ENCODE assay signal across 22 mouse cellular contexts in the genomic region with DNA sequence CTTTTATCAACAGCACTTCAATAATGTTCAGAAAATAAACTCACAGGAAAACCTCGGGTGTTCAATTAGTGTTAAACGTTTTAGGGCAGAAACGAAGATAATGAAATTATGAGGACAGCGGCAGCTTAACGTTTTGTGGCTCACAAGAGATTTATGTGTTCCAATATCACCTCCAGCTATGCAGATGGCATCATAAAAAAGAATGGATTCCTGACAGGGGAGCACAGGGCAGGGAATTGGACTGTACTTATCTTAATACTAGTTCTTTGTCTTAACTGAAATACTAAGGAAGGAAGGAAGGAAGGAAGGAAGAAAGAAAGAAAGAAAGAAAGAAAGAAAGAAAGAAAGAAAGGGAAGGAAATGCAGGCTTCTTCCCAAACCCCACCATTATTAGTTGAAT.
DNase-seq lines count a peak whose midpoint lies in the region; ATAC-seq and TF ChIP-seq lines count a peak whose summit lies in the region.
"Had no signal": no experiment of that assay in that cellular context is flagged by ENCODE, and none has a peak within 500 bp of the region (broad histone marks: within the 10 kb centered on the region; RNA-seq: fewer than 3 reads in every experiment).

No protein-coding gene starts in this region.

- no peak for ATAC-seq in hindbrain, embryonic 14.5 days (ENCODE audit: low FRiP score)
- no peak for ATAC-seq in hindbrain, embryonic 16.5 days
- no peak for ATAC-seq in hindbrain, postnatal 0 days
- no peak for ATAC-seq in hindbrain, embryonic 11.5 days (ENCODE audit: low FRiP score)
- peak; percentile 64; the same call in 1 of the 2 replicates for ATAC-seq in neural tube, embryonic 14.5 days (ENCODE audit: low read depth)
- ATAC-seq in neural tube, embryonic 15.5 days (ENCODE audit: low FRiP score) = no peak
- ATAC-seq: forebrain, embryonic 14.5 days had no signal

- no peaks in the 10 kb centered on the region for H3K9me3 ChIP-seq in hindbrain, embryonic 14.5 days (ENCODE audit: control insufficient read depth, low read length)
- H3K9me3 ChIP-seq in hindbrain, embryonic 16.5 days (ENCODE audit: control insufficient read depth, low read length) = no peaks in the 10 kb centered on the region
- no peaks in the 10 kb centered on the region for H3K9me3 ChIP-seq in hindbrain, postnatal 0 days (ENCODE audit: low read length)
- no peaks in the 10 kb centered on the region for H3K9me3 ChIP-seq in hindbrain, embryonic 11.5 days (ENCODE audit: control insufficient read depth, low read length)
- H3K9me3 ChIP-seq in neural tube, embryonic 14.5 days (ENCODE audit: control insufficient read depth, low read length) = no peaks in the 10 kb centered on the region
- H3K9me3 ChIP-seq in neural tube, embryonic 15.5 days (replicated peaks) = no peaks in the 10 kb centered on the region
- H3K9me3 ChIP-seq in midbrain, embryonic 10.5 days (replicated peaks) = no peaks in the 10 kb centered on the region
- H3K9me3 ChIP-seq: embryonic facial prominence, embryonic 13.5 days; embryonic facial prominence, embryonic 15.5 days; forebrain, embryonic 10.5 days; forebrain, embryonic 12.5 days had no signal

- TF ChIP-seq CTCF in hindbrain, postnatal 0 days (IDR thresholded peaks at IDR 0.05; ENCODE audit: low read depth) = no peak

- no peaks in the 10 kb centered on the region for H3K27me3 ChIP-seq in hindbrain, embryonic 14.5 days (ENCODE audit: control insufficient read depth, insufficient read depth, low read length)
- no peaks in the 10 kb centered on the region for H3K27me3 ChIP-seq in hindbrain, embryonic 16.5 days (replicated peaks; ENCODE audit: control insufficient read depth, insufficient read depth, low read length)
- no peaks in the 10 kb centered on the region for H3K27me3 ChIP-seq in hindbrain, postnatal 0 days (ENCODE audit: insufficient read depth, low read length)
- no peaks in the 10 kb centered on the region for H3K27me3 ChIP-seq in hindbrain, embryonic 11.5 days (ENCODE audit: control insufficient read depth, insufficient read depth, low read length)
- H3K27me3 ChIP-seq in neural tube, embryonic 14.5 days (ENCODE audit: control insufficient read depth, insufficient read depth, low read length) = no peaks in the 10 kb centered on the region
- H3K27me3 ChIP-seq in neural tube, embryonic 15.5 days (replicated peaks) = no peaks in the 10 kb centered on the region
- H3K27me3 ChIP-seq in midbrain, embryonic 10.5 days (ENCODE audit: low read depth, poor library complexity, severe bottlenecking) = no peaks in the 10 kb centered on the region
- H3K27me3 ChIP-seq: embryonic facial prominence, embryonic 13.5 days; embryonic facial prominence, embryonic 15.5 days; forebrain, embryonic 12.5 days had no signal

- H3K4me3 ChIP-seq in hindbrain, embryonic 14.5 days (replicated peaks; ENCODE audit: low read length) = no peak overlapping the region
- H3K4me3 ChIP-seq in hindbrain, embryonic 16.5 days (ENCODE audit: low read length) = no peak overlapping the region
- H3K4me3 ChIP-seq in hindbrain, postnatal 0 days (ENCODE audit: low read length) = no peak overlapping the region
- H3K4me3 ChIP-seq in hindbrain, embryonic 11.5 days (ENCODE audit: low read depth, low read length) = no peak overlapping the region
- no peak overlapping the region for H3K4me3 ChIP-seq in neural tube, embryonic 14.5 days (ENCODE audit: low read depth, low read length)
- H3K4me3 ChIP-seq in neural tube, embryonic 15.5 days (replicated peaks) = no peak overlapping the region
- no peak overlapping the region for H3K4me3 ChIP-seq in midbrain, embryonic 10.5 days
- H3K4me3 ChIP-seq: embryonic facial prominence, embryonic 13.5 days; embryonic facial prominence, embryonic 15.5 days; erythroblast, embryonic 14.5 days; forebrain, embryonic 10.5 days; forebrain, embryonic 12.5 days had no signal

- H3K36me3 ChIP-seq in hindbrain, embryonic 14.5 days (replicated peaks; ENCODE audit: control insufficient read depth, insufficient read depth) = no peaks in the 10 kb centered on the region
- no peaks in the 10 kb centered on the region for H3K36me3 ChIP-seq in hindbrain, embryonic 16.5 days (ENCODE audit: control insufficient read depth, insufficient read depth, low read length)
- H3K36me3 ChIP-seq in hindbrain, postnatal 0 days (ENCODE audit: insufficient read depth, low read length) = no peaks in the 10 kb centered on the region
- no peaks in the 10 kb centered on the region for H3K36me3 ChIP-seq in hindbrain, embryonic 11.5 days (ENCODE audit: control insufficient read depth, insufficient read depth, low read length)
- no peaks in the 10 kb centered on the region for H3K36me3 ChIP-seq in neural tube, embryonic 14.5 days (ENCODE audit: control insufficient read depth, insufficient read depth, low read length)
- H3K36me3 ChIP-seq in neural tube, embryonic 15.5 days = no peaks in the 10 kb centered on the region
- H3K36me3 ChIP-seq in midbrain, embryonic 10.5 days = no peaks in the 10 kb centered on the region
- H3K36me3 ChIP-seq: embryonic facial prominence, embryonic 13.5 days; embryonic facial prominence, embryonic 15.5 days; forebrain, embryonic 10.5 days; forebrain, embryonic 12.5 days had no signal

- H3K4me2 ChIP-seq in hindbrain, embryonic 14.5 days (replicated peaks) = no peak overlapping the region
- no peak overlapping the region for H3K4me2 ChIP-seq in hindbrain, embryonic 16.5 days (ENCODE audit: low read length)
- no peak overlapping the region for H3K4me2 ChIP-seq in hindbrain, postnatal 0 days (ENCODE audit: low read depth, low read length)
- no peak overlapping the region for H3K4me2 ChIP-seq in hindbrain, embryonic 11.5 days (replicated peaks; ENCODE audit: low read depth, low read length)
- no peak overlapping the region for H3K4me2 ChIP-seq in neural tube, embryonic 14.5 days (ENCODE audit: low read depth, low read length)
- H3K4me2 ChIP-seq in neural tube, embryonic 15.5 days = no peak overlapping the region
- H3K4me2 ChIP-seq: embryonic facial prominence, embryonic 13.5 days; embryonic facial prominence, embryonic 15.5 days; forebrain, embryonic 12.5 days had no signal

- peaks cover 12% of the 10 kb centered on the region for H3K4me1 ChIP-seq in hindbrain, embryonic 14.5 days (replicated peaks; ENCODE audit: control insufficient read depth, insufficient read depth, low read length)
- H3K4me1 ChIP-seq in hindbrain, embryonic 16.5 days (ENCODE audit: control insufficient read depth, insufficient read depth, low read depth, low read length) = 0 out of 2 replicates have a peak, but pooled peaks cover 2% of the 10 kb centered on the region
- no peaks in the 10 kb centered on the region for H3K4me1 ChIP-seq in hindbrain, postnatal 0 days (ENCODE audit: insufficient read depth, low read length)
- no peaks in the 10 kb centered on the region for H3K4me1 ChIP-seq in hindbrain, embryonic 11.5 days (replicated peaks; ENCODE audit: control insufficient read depth, insufficient read depth, low read length)
- no peaks in the 10 kb centered on the region; the same call in 1 of the 2 replicates for H3K4me1 ChIP-seq in neural tube, embryonic 14.5 days (ENCODE audit: control insufficient read depth, insufficient read depth, low read length)
- peaks cover 8% of the 10 kb centered on the region for H3K4me1 ChIP-seq in neural tube, embryonic 15.5 days
- H3K4me1 ChIP-seq in midbrain, embryonic 10.5 days = peaks cover 11% of the 10 kb centered on the region
- H3K4me1 ChIP-seq: embryonic facial prominence, embryonic 15.5 days had no signal

- H3K9ac ChIP-seq in hindbrain, embryonic 14.5 days = no peak overlapping the region
- no peak overlapping the region for H3K9ac ChIP-seq in hindbrain, embryonic 16.5 days (ENCODE audit: low read depth, low read length)
- no peak overlapping the region for H3K9ac ChIP-seq in hindbrain, postnatal 0 days (replicated peaks; ENCODE audit: low read length)
- no peak overlapping the region for H3K9ac ChIP-seq in hindbrain, embryonic 11.5 days (ENCODE audit: low read depth, low read length)
- H3K9ac ChIP-seq in neural tube, embryonic 14.5 days (replicated peaks; ENCODE audit: low read depth, low read length) = no peak overlapping the region
- no peak overlapping the region for H3K9ac ChIP-seq in neural tube, embryonic 15.5 days (replicated peaks)
- H3K9ac ChIP-seq: embryonic facial prominence, embryonic 13.5 days; embryonic facial prominence, embryonic 15.5 days; forebrain, embryonic 12.5 days had no signal

- no peak for DNase-seq in hindbrain, embryonic 14.5 days (ENCODE audit: low spot score)
- DNase-seq in hindbrain, postnatal 0 days (ENCODE audit: low spot score) = peak; percentile 35
- no peak for DNase-seq in hindbrain, embryonic 11.5 days (ENCODE audit: low spot score)
- no peak for DNase-seq in midbrain, embryonic 10.5 days (ENCODE audit: low spot score)
- DNase-seq: adrenal gland, adult 2 months; adrenal gland, postnatal 10 days; adrenal gland, postnatal 25 days; cerebellum, adult 11 months; cerebellum, adult 18-20 months; cerebellum, adult 8-10 months; cerebellum, adult 9-11 months; cerebellum, postnatal 36 days; embryo, embryonic 11 days had no signal

- WGBS in hindbrain, embryonic 14.5 days = 52% methylated on average over 5 of the region's 5 CpGs
- WGBS in hindbrain, embryonic 16.5 days = 39% methylated on average over 5 of the region's 5 CpGs
- WGBS in hindbrain, postnatal 0 days = 54% methylated on average over 5 of the region's 5 CpGs
- WGBS in hindbrain, embryonic 11.5 days = 72% methylated on average over 5 of the region's 5 CpGs
- 19% methylated on average over 5 of the region's 5 CpGs for WGBS in neural tube, embryonic 14.5 days
- WGBS in neural tube, embryonic 15.5 days = 13% methylated on average over 5 of the region's 5 CpGs
- WGBS in midbrain, embryonic 10.5 days = 84% methylated on average over 5 of the region's 5 CpGs

- 0 out of 2 replicates have a peak overlapping the region, but pooled peaks have one; percentile 44 for H3K27ac ChIP-seq in hindbrain, embryonic 14.5 days
- no peak overlapping the region for H3K27ac ChIP-seq in hindbrain, embryonic 16.5 days (ENCODE audit: low read depth, low read length)
- H3K27ac ChIP-seq in hindbrain, postnatal 0 days = no peak overlapping the region
- no peak overlapping the region for H3K27ac ChIP-seq in hindbrain, embryonic 11.5 days (ENCODE audit: low read depth, low read length)
- no peak overlapping the region for H3K27ac ChIP-seq in neural tube, embryonic 14.5 days (ENCODE audit: low read depth, low read length)
- H3K27ac ChIP-seq in neural tube, embryonic 15.5 days (replicated peaks) = no peak overlapping the region
- no peak overlapping the region for H3K27ac ChIP-seq in midbrain, embryonic 10.5 days (replicated peaks)
- H3K27ac ChIP-seq: embryonic facial prominence, embryonic 13.5 days; embryonic facial prominence, embryonic 15.5 days; forebrain, embryonic 10.5 days; forebrain, embryonic 12.5 days had no signal
